Mouse (Mus musculus): ENCODE measurements around the gene Btg4. TPM values are rescaled to one million over a fixed set of nuclear protein-coding genes. Genes with fewer than 3 reads are reported as not detected.
"Not testable (repeated sequence)": the region's sequence is repeated elsewhere in the genome, so short reads cannot be mapped to it uniquely, and the experiment has no call there.

Btg4 gene
- polyA plus RNA-seq, 1 experiment from 2014 or later, result not detected

- H3K9me3 ChIP-seq, result no peaks in the 10 kb centered on the region
- no peak within 1 kb of the TSS for H3K27ac ChIP-seq
- H3K9ac ChIP-seq, result no peak within 1 kb of the TSS
- WGBS, result 9% methylated on average over 27 of the region's 27 CpGs
- peaks cover 32% of the 10 kb centered on the region for H3K27me3 ChIP-seq
- peak within 1 kb of the TSS; percentile 100 for H3K4me2 ChIP-seq
- H3K4me1 ChIP-seq, result peaks cover 18% of the 10 kb centered on the region
- no peaks in the 10 kb centered on the region for H3K36me3 ChIP-seq
- peak within 1 kb of the TSS; percentile 53 for H3K4me3 ChIP-seq
- ATAC-seq (ENCODE audit: borderline replicate concordance, extremely low read depth, low FRiP score, low TSS enrichment), result no peak; the same call in 1 of the 2 replicates
Measured at GRCm38 (mm10) chr9:51101756-51102425, 41.2 kb downstream of the Btg4 start, which contains the start of gene 4833427G06Rik. Gene 4833427G06Rik, minus strand, starts transcription at chr9:51102078.

- H3K4me3 ChIP-seq, result peak overlapping the region; percentile 53
- peak overlapping the region; percentile 100 for H3K4me2 ChIP-seq
- H3K4me1 ChIP-seq, result peaks cover 18% of the 10 kb centered on the region
- WGBS, result 3% methylated on average over 43 of the region's 44 CpGs
- peaks cover 32% of the 10 kb centered on the region for H3K27me3 ChIP-seq
- ATAC-seq (ENCODE audit: borderline replicate concordance, extremely low read depth, low FRiP score, low TSS enrichment), result peak; percentile 57; the same call in 1 of the 2 replicates
- no peak overlapping the region for H3K27ac ChIP-seq
- H3K36me3 ChIP-seq, result no peaks in the 10 kb centered on the region
- no peaks in the 10 kb centered on the region for H3K9me3 ChIP-seq
- H3K9ac ChIP-seq, result peak overlapping the region; percentile 48
Measured at GRCm38 (mm10) chr9:51102963-51103807, 42.5 kb downstream of the Btg4 start.

- peak overlapping the region; percentile 100 for H3K4me2 ChIP-seq
- peaks cover 32% of the 10 kb centered on the region for H3K27me3 ChIP-seq
- peak overlapping the region; percentile 53 for H3K4me3 ChIP-seq
- peaks cover 18% of the 10 kb centered on the region for H3K4me1 ChIP-seq
- 12% methylated on average over 30 of the region's 30 CpGs for WGBS
- H3K9me3 ChIP-seq, result no peaks in the 10 kb centered on the region
- H3K27ac ChIP-seq, result no peak overlapping the region
- ATAC-seq (ENCODE audit: borderline replicate concordance, extremely low read depth, low FRiP score, low TSS enrichment), result peak; percentile 64; the same call in 1 of the 2 replicates
- peak overlapping the region; percentile 48 for H3K9ac ChIP-seq
- H3K36me3 ChIP-seq, result no peaks in the 10 kb centered on the region
Measured at GRCm38 (mm10) chr9:51103808-51104514, 43.3 kb downstream of the Btg4 start.

GRCm38 (mm10) chr9:51105751-51106150 lies 45.0 kb downstream of the Btg4 start:
- Histone ChIP-seq H3K27ac (no peak overlapping the region), H3K4me2 (no peak overlapping the region), H3K9ac (no peak overlapping the region), H3K4me1 (peaks cover 18% of the 10 kb centered on the region), H3K27me3 (peaks cover 24% of the 10 kb centered on the region), H3K36me3 (no peaks in the 10 kb centered on the region), H3K9me3 (no peaks in the 10 kb centered on the region), H3K4me3 (no peak overlapping the region)
- 60% methylated on average over 2 of the region's 2 CpGs for WGBS
- no peak for ATAC-seq (ENCODE audit: borderline replicate concordance, extremely low read depth, low FRiP score, low TSS enrichment)

- Histone ChIP-seq H3K4me3 (no peak overlapping the region), H3K4me2 (no peak overlapping the region), H3K4me1 (no peaks in the 10 kb centered on the region), H3K36me3 (no peaks in the 10 kb centered on the region), H3K27ac (no peak overlapping the region), H3K9ac (no peak overlapping the region), H3K27me3 (no peaks in the 10 kb centered on the region), H3K9me3 (no peaks in the 10 kb centered on the region)
- 63% methylated on average over 4 of the region's 4 CpGs for WGBS
- ATAC-seq (ENCODE audit: borderline replicate concordance, extremely low read depth, low FRiP score, low TSS enrichment), result no peak
Measured at GRCm38 (mm10) chr9:51114767-51115166, 54.1 kb downstream of the Btg4 start.

GRCm38 (mm10) chr9:51136985-51137384 lies 76.3 kb downstream of the Btg4 start:
- Histone ChIP-seq H3K27me3 (no peaks in the 10 kb centered on the region), H3K9ac (no peak overlapping the region), H3K9me3 (no peaks in the 10 kb centered on the region), H3K27ac (no peak overlapping the region), H3K36me3 (no peaks in the 10 kb centered on the region), H3K4me3 (no peak overlapping the region), H3K4me2 (no peak overlapping the region), H3K4me1 (no peaks in the 10 kb centered on the region)
- 62% methylated on average over 3 of the region's 3 CpGs for WGBS
- ATAC-seq (ENCODE audit: borderline replicate concordance, extremely low read depth, low FRiP score, low TSS enrichment), result no peak

- no peaks in the 10 kb centered on the region for H3K27me3 ChIP-seq
- WGBS, result 78% methylated on average over 4 of the region's 4 CpGs
- no peak overlapping the region for H3K9ac ChIP-seq
- H3K27ac ChIP-seq, result no peak overlapping the region
- H3K9me3 ChIP-seq, result no peaks in the 10 kb centered on the region
- no peak overlapping the region for H3K4me2 ChIP-seq
- no peak overlapping the region for H3K4me3 ChIP-seq
- no peaks in the 10 kb centered on the region for H3K36me3 ChIP-seq
- no peaks in the 10 kb centered on the region for H3K4me1 ChIP-seq
- no peak for ATAC-seq (ENCODE audit: borderline replicate concordance, extremely low read depth, low FRiP score, low TSS enrichment)
Measured at GRCm38 (mm10) chr9:51137432-51137831, 76.7 kb downstream of the Btg4 start.

- no peak for ATAC-seq (ENCODE audit: borderline replicate concordance, extremely low read depth, low FRiP score, low TSS enrichment)
- no peaks in the 10 kb centered on the region for H3K27me3 ChIP-seq
- H3K9ac ChIP-seq, result no peak overlapping the region
- no peak overlapping the region for H3K27ac ChIP-seq
- no peaks in the 10 kb centered on the region for H3K9me3 ChIP-seq
- H3K4me1 ChIP-seq, result no peaks in the 10 kb centered on the region
- no peak overlapping the region for H3K4me3 ChIP-seq
- no peaks in the 10 kb centered on the region for H3K36me3 ChIP-seq
- WGBS, result 76% methylated on average over 1 of the region's 1 CpGs
- H3K4me2 ChIP-seq, result no peak overlapping the region
Measured at GRCm38 (mm10) chr9:51137836-51138235, 77.1 kb downstream of the Btg4 start.

GRCm38 (mm10) chr9:51138301-51138700 lies 77.6 kb downstream of the Btg4 start:
- Histone ChIP-seq H3K36me3 (no peaks in the 10 kb centered on the region), H3K9ac (no peak overlapping the region), H3K4me3 (no peak overlapping the region), H3K9me3 (no peaks in the 10 kb centered on the region), H3K4me1 (no peaks in the 10 kb centered on the region), H3K4me2 (no peak overlapping the region), H3K27me3 (no peaks in the 10 kb centered on the region), H3K27ac (no peak overlapping the region)
- WGBS, result 89% methylated on average over 1 of the region's 1 CpGs
- ATAC-seq (ENCODE audit: borderline replicate concordance, extremely low read depth, low FRiP score, low TSS enrichment), result no peak

GRCm38 (mm10) chr9:51139401-51139800 lies 78.7 kb downstream of the Btg4 start:
- H3K36me3 ChIP-seq; H3K4me1 ChIP-seq; ATAC-seq (ENCODE audit: borderline replicate concordance, extremely low read depth, low FRiP score, low TSS enrichment); H3K9ac ChIP-seq; H3K27me3 ChIP-seq; H3K4me3 ChIP-seq; H3K4me2 ChIP-seq; H3K9me3 ChIP-seq; H3K27ac ChIP-seq: not testable (repeated sequence)
- WGBS, result 58% methylated on average over 1 of the region's 1 CpGs

GRCm38 (mm10) chr9:51140711-51141110 lies 80.0 kb downstream of the Btg4 start:
- no peaks in the 10 kb centered on the region for H3K36me3 ChIP-seq
- ATAC-seq (ENCODE audit: borderline replicate concordance, extremely low read depth, low FRiP score, low TSS enrichment), result no peak
- WGBS, result 73% methylated on average over 3 of the region's 3 CpGs

More at GRCm38 (mm10) chr9:51140711-51141110, 80.0 kb downstream of the Btg4 start:
- H3K4me3 ChIP-seq, result no peak overlapping the region
- H3K27me3 ChIP-seq, result no peaks in the 10 kb centered on the region
- no peaks in the 10 kb centered on the region for H3K9me3 ChIP-seq
- H3K9ac ChIP-seq, result no peak overlapping the region
- no peak overlapping the region for H3K27ac ChIP-seq
- H3K4me2 ChIP-seq, result no peak overlapping the region
- no peaks in the 10 kb centered on the region for H3K4me1 ChIP-seq
